Mouse (Mus musculus) liver, adult 2 months (tissue): Measurements from ENCODE around the gene Sgpp2.

Experiments
- CTCF ChIP-seq: fragments of 200-500 bp; IDR thresholded peaks from 2 replicates; pipeline ENCODE4 v1.5.1; 2011; ENCODE audit warnings: low read depth, low read length, control low read depth
- POLR2A ChIP-seq: fragments of 200-500 bp; IDR thresholded peaks from 2 replicates; pipeline ENCODE4 v1.6.1; 2011; ENCODE audit warnings: low read length, control low read depth; ENCODE audit not compliant: insufficient read depth; ENCODE audit errors: extremely low read depth

DNA sequence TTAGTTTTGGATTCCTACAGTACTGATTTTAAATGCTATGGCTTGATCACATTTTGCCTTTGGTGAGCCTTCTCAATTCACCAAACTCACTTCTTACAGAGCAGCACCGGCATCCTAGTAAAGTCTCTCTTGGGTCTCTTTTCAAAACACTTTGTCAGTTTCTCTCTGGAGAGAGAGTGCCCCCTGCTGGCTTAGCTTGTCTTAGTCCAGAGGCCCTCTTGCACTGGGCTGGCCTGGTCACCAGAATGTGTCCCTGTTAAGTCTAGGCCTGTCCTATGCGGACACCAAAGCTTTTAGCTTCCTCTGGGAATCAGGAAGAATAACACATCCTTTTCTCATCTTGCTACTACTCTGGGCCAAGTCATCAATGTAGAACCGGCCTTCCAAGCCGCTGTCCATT, 109.4 kb downstream of the Sgpp2 start:
- no peak for TF ChIP-seq POLR2A
- TF ChIP-seq CTCF, result peak; percentile 77
